Mouse (Mus musculus) layer of hippocampus, adult 9-10 months (tissue): Measurements from ENCODE around the gene Rheb.
"Not testable (repeated sequence)": the region's sequence is repeated elsewhere in the genome, so short reads cannot be mapped to it uniquely, and the experiment has no call there.

ENCODE experiments used
- DNase-seq: peaks from one replicate; pipeline ENCODE4 v3.0.0; 2022; ENCODE audit warnings: low spot score

Rheb gene

DNA sequence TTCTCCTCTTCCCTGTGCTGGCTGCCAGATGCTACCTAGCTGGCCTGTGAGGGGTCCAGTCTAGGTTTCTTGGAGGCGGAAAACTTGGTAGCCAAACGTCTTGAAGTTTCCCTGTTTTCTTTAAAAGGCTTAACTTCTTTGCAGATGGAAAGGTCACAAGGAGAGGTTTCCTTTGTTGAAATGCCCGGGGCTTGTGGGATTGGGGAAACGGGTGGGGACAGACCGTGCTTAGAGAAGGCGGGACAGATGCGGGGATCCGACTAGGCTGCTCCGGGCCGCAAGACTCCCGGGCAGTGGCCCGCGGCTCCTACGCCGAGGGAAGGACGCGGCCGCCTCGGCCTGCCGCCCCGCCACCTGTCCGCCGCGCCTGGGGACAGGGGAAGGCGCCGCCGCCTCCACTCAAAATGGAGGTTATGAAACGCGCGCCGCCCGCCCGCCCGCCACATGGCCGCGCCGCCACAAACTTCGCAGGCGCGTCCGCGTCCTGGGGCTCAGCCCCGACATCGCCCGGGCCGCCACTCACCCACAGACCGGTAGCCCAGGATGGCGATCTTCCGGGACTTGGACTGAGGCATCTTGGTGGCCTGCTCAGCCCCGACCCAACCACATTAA is 656 bp downstream of the Rheb start:
- DNase-seq, result no peak

DNA sequence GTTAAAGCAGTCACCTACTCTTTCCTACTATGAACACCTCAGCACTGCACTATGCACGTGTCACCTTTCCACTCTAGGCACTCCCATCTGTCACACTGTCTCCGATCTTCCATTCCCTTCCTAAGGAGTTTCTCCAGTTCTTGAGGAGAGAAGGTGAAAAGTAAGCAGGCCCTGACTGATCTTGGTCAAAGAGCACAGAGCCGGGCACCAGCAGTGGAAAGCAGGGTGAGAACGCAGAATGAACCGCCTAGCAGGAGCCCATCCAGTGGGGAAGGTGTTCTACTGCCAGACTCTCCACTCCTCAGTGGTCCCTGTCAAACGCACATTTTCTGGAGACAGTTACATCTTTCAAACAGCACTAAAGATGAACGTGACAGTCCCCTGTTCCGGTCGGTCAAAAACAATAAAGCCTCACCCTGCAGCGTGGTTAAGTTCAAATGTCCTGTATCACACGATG is 1.4 kb downstream of the Rheb start:
- DNase-seq, result no peak

DNA sequence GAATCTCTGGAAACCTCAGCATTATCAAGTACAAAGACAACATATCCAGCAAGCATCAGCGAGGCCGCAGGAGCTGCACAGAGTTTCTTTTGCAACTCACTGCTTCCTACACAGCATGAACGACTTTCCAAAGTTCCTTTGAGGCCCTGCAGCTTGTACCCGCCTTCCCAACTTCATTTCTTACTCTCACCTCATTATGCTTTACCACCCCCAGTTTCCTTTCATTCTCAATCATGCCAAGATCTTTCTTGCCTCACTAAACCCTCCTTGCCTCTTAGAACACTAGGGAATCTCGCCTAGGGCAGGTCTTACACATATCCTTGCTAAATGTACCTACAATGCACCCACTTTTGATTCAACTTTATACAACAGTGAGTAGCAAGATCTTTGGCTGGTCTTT is 7.9 kb downstream of the Rheb start:
- no peak for DNase-seq

GRCm38 (mm10) chr5:24831912-24832311 is 10.5 kb downstream of the Rheb start:
- no peak for DNase-seq

- DNase-seq, result no peak
Measured at GRCm38 (mm10) chr5:24828446-24828845, 14.0 kb downstream of the Rheb start.

GRCm38 (mm10) chr5:24827173-24827572 is 15.3 kb downstream of the Rheb start:
- DNase-seq, result no peak

DNA sequence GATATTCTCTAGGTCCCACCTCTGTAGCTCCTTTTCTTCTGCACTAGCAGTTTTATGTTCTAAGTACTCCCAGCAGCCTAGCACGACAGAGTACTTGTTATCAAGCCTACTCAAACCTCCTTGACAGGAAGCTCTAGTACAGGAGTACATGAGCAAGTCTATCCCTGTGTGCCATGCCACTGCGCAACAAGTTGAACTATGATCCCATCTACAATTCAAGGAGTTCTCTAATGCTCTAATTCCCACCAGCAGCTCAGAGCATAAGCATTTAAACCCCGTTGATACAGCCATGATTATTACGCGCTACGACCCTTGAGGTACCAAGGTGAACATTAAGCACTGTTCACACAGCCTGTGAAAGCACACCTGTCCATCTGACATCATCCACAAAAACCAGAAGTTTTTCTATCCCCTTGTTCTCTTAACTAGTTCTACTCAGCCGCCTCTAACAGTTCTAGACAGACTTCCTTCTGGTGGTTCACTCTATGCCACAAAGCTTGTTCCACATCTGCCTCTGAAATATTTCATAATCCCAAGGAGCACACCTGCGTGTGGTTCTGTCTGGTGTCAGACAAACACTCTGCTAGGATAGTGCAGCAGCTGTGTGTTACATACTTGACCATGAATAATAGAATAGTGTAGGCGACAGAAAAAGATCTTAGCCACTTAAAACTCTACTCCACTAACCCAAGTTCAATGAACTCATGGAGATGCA is 16.2 kb downstream of the Rheb start:
- no peak for DNase-seq

DNA sequence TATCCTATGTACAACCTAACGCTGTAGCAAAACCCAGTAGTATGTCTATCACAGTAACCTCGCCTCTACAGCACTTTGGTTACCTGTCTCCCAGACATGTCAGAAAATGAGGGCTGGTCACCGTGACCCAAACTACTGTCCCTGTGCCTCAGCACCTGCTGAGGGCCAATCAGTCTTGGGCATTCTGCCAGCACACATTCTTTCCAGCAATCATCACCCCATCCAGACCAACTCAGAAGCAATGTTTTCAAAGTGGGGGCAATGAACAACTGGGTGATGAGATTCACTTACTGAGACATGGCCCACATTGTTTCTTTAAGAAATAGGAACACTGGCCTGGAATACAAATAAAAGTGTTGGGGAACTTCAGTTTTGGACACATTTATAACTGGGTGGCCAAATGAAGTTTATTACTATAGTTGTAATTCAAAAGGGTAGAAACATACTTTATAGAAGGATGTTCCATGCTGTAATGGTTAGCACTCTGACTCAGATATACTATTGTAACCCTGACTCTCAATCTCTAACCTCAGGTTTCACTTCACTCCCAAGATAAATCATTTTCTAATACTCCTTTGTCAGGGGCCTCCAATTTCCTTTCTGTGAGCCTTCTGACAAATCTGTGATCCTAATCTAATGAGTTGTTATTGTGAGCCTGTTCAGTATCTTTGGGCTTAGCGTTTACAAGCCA is 16.9 kb downstream of the Rheb start:
- DNase-seq, result no peak

DNA sequence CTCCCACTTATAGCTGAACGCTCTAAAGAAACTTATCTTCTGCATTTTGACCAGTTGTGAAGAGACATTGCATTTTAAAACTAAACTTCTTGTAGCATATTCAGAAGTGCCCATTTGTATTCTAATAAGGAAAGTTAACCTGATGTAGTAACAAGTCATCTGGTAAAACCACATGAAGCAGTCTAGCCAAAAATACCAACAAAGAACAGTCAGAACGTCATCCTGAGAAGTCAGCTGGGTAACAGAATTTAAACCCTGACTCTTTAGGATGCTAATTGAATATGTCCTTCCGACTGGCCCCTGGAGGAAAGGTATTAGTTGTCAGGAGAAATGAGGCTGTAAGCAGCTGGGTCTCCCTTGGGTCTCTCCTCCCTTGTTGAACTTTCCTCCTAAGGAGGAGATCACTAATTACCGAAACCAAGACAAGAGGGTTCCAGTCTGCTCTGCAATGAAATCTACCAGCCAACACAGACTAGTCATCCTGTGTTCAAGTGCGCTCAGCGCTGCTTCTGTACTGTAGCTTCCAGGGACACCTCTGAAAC is 18.5 kb downstream of the Rheb start:
- no peak for DNase-seq

DNA sequence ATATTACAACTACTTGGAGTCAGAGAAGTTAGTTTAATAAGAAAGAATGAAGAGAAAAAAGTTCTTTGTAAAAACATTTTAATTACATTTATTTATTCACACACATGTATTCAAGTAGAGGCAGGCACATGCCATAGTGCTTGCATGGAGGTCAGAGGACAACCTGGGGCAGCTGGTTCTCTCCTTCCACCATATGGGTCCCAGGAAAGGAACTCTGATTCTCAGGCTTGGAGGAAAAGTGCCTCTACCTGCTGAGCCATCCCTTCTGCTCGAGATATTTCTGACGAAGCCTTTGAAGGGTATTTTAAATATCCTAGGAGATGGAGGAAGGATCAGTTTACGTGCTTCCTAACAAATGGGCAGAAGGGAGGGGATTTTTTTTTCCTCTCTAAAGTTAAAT is 19.6 kb downstream of the Rheb start:
- no peak for DNase-seq

DNA sequence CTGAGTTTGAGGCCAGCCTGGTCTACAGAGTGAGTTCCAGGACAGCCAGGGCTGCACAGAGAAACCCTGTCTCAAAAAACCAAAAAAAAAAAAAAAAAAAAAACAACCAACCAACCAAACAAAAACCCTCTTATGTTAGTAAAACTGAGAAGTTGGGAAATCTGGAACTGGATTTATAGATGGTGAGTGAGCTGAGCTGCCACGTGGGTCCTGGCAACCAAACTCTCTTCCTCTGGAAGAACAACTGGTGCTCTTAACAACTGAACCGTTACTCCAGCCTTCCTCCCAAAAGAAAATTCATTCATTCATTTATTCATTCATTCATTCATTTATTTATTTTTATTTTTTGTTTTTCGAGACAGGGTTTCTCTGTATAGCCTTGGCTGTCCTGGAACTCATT is 20.2 kb downstream of the Rheb start:
- not testable (repeated sequence) for DNase-seq

GRCm38 (mm10) chr5:24821403-24821841 is 21.0 kb downstream of the Rheb start:
- no peak for DNase-seq

GRCm38 (mm10) chr5:24820627-24821026 is 21.8 kb downstream of the Rheb start:
- DNase-seq, result no peak

DNA sequence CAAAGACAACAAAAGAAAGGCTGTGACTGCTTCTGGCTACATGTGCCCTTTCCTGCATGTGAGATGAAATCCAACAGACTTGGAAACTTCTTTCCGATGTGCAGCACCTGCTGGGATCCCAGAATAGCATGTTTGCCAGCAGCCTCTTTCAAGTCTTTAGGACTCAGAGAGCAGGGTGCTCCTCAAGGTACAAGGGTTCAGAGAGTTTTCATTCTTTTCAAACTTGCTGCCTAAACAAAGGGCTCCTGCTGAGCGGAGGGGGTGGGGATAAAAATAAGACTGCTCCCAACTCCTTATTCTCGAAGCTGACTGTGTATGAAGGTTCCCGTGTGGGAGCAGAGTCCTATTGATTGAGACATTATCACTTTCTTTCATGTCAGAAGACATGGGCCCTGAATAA is 25.2 kb downstream of the Rheb start:
- no peak for DNase-seq

DNA sequence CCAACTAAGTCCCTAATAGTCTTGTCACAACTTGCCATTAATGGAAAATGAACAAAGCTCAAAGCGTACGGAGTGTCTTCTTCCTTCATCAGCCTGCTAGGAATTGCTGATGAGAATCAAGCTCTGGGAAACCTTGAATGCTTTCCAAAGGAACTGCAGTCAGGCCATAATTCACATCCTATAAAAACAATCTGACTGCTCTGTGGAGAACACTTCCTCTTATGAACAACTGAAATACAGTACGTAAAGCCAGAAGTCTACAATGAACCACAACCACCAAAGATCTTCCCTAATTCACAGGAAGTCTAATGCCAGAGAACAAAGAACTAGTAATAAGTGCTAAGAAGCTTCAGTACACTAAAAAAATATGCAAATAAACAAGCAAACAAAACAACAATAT is 28.5 kb downstream of the Rheb start:
- no peak for DNase-seq

DNA sequence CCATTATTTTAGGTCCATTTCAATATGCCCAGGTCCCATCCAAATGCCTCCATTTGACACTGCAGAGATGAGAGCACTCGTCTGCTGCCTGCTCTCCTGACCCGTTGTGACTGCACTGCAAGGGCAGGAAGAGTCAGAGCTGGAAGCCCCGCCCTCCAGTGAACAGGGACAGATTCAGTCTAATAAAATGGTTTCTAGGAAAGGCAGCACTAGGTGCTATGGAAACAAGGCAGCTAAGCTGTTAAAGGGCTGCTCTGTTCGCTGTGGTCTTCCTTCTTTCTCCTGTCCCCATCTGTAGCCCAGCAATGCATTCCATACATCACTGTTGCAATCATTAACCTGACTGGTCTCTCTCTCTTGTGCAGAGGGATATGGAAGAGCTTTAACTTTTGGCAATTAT is 29.4 kb downstream of the Rheb start:
- DNase-seq, result no peak

DNA sequence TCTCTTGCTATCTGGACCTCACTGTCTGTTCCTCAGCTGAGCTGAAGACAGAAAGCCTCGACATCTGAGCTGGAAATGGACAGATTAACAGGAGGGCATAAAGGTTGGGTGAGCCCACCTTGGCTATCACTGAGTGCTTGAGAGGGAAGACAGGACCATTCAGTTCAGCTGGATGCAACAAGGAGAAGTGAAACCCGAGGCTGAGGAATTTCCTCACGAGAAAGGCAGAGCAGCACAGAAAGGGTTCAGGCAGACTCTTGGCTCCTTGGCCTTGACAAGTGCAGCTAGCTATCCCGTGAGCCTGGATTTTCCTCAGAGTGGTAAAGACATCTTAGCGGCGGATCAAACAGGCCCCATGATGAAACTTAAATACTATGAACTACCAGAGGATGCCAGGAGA is 37.2 kb downstream of the Rheb start:
- no peak for DNase-seq

DNA sequence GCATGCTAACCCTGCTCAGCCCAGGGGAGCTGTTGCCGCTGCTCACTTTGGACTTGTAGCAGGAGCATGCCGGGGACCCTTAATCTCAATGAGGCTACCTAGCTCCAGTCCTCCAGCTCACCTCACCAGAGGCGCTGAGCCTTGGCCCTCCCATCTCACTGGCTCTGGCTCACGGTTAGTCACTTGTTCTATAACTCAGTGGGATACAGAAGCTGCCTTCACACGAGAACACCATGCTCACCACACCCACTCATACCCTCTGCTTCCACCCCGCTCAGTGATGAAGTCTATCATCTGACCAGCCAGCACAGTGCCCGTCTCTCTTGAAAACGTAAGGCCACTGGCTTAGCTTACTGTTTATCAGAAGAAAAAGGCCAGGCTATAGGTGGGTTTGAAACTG is 37.8 kb downstream of the Rheb start:
- DNase-seq, result no peak

GRCm38 (mm10) chr5:24801841-24802624 is 40.4 kb downstream of the Rheb start:
- no peak for DNase-seq

DNA sequence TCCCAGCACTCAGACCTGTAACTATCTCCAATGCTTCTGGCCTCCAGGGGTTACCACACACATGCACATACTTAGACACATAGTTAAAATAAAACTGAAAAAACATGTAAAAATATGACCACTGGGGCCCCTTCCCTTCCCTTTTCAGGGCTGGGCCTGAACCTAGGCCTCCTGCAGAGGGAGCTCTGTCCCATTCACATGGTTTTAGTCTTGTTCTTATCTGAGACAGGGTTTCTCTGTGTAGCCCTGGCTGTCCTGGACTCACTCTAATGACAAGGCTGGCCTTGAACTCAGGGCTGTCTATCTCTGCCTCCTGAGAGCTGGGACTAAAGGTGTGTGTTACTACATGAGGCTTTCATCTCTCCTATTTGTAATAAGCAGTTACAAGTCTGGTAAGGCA is 42.0 kb downstream of the Rheb start:
- DNase-seq, result no peak

GRCm38 (mm10) chr5:24798639-24799038 is 43.8 kb downstream of the Rheb start:
- DNase-seq, result no peak

DNA sequence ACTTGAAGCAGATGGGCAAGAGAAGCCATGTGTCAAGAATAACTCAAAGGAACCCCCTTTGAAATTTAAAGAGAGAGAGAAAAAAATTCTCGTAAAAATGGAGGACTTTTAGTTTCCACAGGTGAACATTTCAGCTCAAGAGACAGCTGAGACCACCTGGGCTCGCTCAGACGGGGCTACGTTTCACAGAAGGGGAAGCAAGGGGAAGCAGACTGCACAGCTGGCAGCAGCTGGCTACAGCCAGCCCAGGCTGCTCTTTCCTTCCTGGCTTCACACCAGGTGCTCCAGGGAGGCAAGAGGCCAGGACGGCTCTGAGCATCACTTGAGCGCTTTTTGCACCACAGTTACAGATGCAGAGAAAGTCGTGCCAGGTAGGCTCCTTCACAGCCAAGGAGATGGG is 44.6 kb downstream of the Rheb start:
- DNase-seq, result no peak
